Mouse (Mus musculus) small intestine, adult 2 months (tissue): ENCODE results near the gene Slc7a5.

Experiments used
- CTCF ChIP-seq: fragments of 200-500 bp; IDR thresholded peaks from 2 replicates; pipeline ENCODE4 v1.5.1; 2012; ENCODE audit warnings: low read depth, mild to moderate bottlenecking, control low read depth, inconsistent platforms, low read length, moderate library complexity, mixed read lengths; ENCODE audit not compliant: insufficient replicate concordance, insufficient read length; ENCODE audit errors: extremely low read depth
- POLR2A ChIP-seq: fragments of 200-500 bp; IDR thresholded peaks from 2 replicates; pipeline ENCODE4 v1.6.1; 2012; ENCODE audit warnings: low read depth, mild to moderate bottlenecking, control low read depth, inconsistent platforms, low read length, moderate library complexity

GRCm38 (mm10) chr8:121912831-121913230 lies 5.3 kb upstream of the Slc7a5 start:
- no peak for TF ChIP-seq POLR2A
- TF ChIP-seq CTCF = no peak
